Mouse (Mus musculus): ENCODE measurements around the gene Msh2. TPM values are rescaled to one million over a fixed set of nuclear protein-coding genes. Genes with fewer than 3 reads are reported as not detected.
A peak's percentile ranks its signal among the peaks of the same experiment; 100 is the strongest.

The Msh2 gene
- polyA plus RNA-seq, 1 experiment, result 2.5 TPM

GRCm38 (mm10) chr17:87773175-87773574, 101.0 kb downstream of the Msh2 start:
- Histone ChIP-seq H3K27ac (ENCODE audit: insufficient read depth, low read depth, low read length) (no peak overlapping the region), H3K4me1 (ENCODE audit: control insufficient read depth, insufficient read depth, insufficient read length, low read length) (no peaks in the 10 kb centered on the region), H3K36me3 (ENCODE audit: control insufficient read depth, insufficient read depth, low read length) (no peaks in the 10 kb centered on the region), H3K27me3 (ENCODE audit: control insufficient read depth, insufficient read depth, low read length) (no peaks in the 10 kb centered on the region), H3K4me3 (ENCODE audit: low read depth, low read length) (no peak overlapping the region)
- TF ChIP-seq CTCF (IDR thresholded peaks at IDR 0.05; ENCODE audit: extremely low read depth, insufficient read length, insufficient replicate concordance, low read depth, low read length), result peak; percentile 35; the same call in 1 of the 2 replicates
- no peak for TF ChIP-seq POLR2A (IDR thresholded peaks at IDR 0.05; ENCODE audit: low read depth, low read length)
- 66% methylated on average over 3 of the region's 3 CpGs for WGBS

Other genes with a start within 250 kb of the Msh2 start
- not detected in 2 replicates for gene Stpg4, start 244.6 kb upstream of the Msh2 start, polyA plus RNA-seq (2012; rRNA removed)
- gene Calm2, start 225.4 kb upstream of the Msh2 start, polyA plus RNA-seq (2012; rRNA removed), result 7.3 and 22.8 TPM in 2 replicates
- gene Epcam, start 36.4 kb upstream of the Msh2 start, polyA plus RNA-seq (2012; rRNA removed), result 511 and 1,756 TPM in 2 replicates
- gene Kcnk12, start 125.7 kb downstream of the Msh2 start, polyA plus RNA-seq (2012; rRNA removed), result 0.08 and 0.33 TPM in 2 replicates
- not detected in 2 replicates for gene Rpl36-ps4, start 248.6 kb downstream of the Msh2 start, polyA plus RNA-seq (2012; rRNA removed)

Data from small intestine, adult 2 months (tissue).